Mouse (Mus musculus) G1E-ER4 (cell line): ENCODE results near the gene Pdcd2l. TPM values are rescaled to one million over a fixed set of nuclear protein-coding genes. Genes with fewer than 3 reads are reported as not detected.

ENCODE experiments used
- GATA1 ChIP-seq: IDR thresholded peaks from one replicate; pipeline ENCODE4 v1.8.0; 2012; ENCODE audit warnings: low read length, inconsistent platforms
- polyA plus RNA-seq: library from polyadenylated mRNA; stranded (reverse); fragments of >175 nt; gene quantifications from 2 replicates; pipeline ENCODE4 v1.2.3, GENCODE M21; 2012

The Pdcd2l gene
- polyA plus RNA-seq, 1 experiment, result 11.6 TPM

DNA sequence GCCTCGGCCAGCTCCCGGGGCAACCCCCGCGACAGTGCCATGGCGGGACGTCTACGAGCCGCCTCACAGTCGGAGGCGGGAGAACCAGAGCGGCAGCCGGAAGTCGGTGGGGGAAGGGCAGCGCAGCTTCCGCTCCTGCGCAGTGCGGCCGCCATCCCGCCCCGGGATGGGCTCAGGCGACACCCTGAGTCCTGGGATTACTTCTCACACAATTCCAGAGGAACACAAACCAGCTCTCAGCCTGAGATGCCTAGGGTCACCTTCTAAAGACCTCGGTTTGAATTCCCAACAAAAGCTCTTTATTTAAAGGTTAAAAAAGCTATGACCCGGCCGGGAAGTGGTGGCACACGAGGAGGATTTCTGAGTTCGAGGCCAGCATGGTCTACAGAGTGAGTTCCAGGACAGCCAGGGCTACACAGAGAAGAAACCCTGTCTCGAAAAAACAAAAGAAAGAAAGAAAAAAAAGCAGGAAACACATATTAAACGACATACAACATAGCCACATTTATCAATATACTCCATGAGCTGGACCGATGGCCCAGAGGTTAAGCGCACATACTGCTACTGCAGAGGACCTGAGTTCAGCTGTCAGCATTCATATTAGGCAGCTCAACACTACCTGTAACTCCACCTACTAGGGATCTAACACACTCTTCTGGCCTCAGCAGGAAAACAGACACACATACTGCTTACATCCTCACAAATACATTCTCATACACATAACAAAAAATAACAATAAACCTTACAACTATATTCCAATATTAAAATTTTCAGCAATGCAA is 27.8 kb downstream of the Pdcd2l start:
- no peak for TF ChIP-seq GATA1

DNA sequence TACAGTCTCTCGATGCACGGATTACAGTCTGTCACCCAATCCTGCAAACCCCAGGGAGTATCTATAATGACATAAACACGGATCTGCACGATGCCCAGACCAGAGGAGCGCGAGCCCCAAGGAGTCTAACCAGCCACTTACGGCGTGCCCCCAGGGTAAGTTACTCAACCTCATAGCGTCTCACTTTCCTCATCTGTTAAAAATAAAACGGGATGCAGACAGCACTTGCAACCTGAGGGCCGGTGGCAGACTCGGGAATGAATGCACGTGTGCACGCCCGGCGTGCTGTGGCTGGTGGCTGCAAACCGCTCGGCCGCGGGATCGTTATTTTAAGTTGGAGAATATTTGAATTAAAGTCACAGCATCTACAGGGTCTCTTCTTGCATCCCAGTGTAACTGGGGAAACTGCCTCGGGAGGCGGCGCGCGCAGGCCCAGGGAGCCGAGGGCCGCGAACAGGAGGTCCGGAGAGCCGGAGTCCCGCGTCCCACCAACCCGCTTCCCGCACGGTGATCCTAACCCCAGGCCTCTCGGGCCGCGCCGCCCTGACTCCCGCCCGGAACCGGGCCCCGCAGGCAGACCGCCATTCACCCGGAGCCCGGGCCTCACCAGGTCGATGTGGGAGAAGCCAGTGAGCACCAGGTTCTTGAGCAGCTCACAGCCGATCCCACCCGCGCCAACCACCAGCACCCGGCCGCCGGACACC is 28.5 kb downstream of the Pdcd2l start:
- TF ChIP-seq GATA1, result no peak

DNA sequence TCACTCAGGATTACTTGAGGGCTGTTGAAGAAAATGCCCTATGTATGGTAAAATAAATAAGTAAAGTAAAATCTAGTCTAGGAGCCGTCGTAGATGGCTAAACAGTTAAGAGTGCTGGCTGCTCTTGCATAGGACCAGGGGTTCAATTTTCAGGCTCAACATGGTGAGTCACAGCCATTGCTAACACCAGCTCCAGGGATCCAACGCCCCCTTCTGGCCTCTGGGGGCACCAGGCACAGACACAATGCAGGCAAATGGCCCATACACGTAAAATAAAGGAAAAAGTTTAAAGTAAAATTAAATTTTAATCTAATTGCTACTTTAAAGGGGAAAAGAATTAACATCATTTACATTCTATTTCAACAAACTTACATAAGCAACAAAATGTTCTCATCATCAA is 29.6 kb downstream of the Pdcd2l start:
- TF ChIP-seq GATA1, result no peak

DNA sequence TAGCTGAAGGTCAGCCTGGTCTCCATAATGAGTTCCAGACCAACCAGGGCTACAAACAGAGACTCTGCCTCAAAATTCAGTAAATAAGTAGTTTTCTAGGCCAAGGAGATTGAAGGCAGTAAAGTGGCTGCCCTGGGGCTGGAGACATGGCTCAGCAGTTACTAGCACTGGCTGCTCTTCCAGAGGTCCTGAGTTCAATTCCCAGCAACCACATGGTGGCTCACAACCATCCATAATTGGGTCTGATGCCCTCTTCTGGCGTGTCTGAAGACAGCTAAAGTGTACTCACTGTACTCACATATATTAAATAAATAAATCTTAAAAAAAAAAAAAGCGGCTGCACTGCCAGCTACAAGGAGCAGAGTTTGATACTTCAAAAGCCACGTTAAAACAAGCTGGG is 30.5 kb downstream of the Pdcd2l start:
- no peak for TF ChIP-seq GATA1

DNA sequence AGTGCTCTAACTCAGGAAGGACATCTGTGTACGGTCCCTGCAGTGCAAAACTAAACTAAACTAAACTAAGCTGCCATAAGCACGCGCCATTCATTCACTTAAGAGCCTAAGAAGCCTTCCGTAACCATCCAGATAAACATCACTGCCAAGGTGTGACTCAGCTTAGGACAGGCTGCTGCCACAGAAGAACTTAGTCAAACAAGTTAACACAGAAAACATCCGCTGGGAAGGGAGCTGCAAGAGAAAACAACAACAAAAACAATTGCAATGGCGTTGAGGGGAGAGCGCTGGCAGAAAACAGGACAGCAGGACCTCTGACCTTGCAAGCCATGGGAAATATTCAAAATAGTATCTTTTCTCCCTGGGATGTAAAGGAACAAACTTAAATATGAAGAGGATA is 31.8 kb downstream of the Pdcd2l start:
- no peak for TF ChIP-seq GATA1

DNA sequence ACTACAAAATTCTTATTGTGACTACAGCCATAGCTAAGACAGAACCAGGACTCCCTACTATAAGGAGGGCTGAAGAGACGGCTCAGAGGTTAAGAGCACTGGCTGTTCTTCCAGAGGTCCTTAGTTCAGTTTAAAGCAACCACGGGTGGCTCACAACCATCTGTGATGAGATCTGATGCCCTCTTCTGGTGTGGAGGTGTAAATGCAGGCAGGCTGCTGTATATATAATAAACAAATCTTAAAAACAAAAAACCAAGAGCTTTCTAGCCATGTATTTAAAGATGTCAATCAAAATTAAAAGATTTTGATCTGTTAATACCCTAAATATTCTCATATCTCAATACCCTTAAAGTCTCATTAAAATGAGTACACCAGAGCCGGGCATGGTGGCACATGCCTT is 37.3 kb downstream of the Pdcd2l start:
- TF ChIP-seq GATA1, result no peak

DNA sequence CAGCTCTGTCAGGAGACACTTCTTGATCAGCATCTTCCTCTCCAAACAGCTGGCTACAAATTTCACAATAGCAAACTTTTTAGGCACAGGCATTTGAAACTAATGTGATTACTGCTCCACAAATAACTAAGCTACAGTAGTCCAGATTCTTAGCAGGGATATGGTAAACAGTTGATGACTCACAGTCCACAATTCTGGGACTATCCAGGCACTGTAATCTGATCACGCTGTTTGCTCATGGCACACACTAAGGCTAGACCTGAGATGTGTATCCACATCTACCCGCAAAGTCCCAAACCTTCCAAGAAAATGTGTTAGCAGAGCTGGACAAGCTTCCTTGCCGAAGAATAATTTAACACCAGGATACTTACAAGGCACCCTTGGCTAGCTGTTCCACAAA is 38.5 kb downstream of the Pdcd2l start:
- TF ChIP-seq GATA1, result no peak

DNA sequence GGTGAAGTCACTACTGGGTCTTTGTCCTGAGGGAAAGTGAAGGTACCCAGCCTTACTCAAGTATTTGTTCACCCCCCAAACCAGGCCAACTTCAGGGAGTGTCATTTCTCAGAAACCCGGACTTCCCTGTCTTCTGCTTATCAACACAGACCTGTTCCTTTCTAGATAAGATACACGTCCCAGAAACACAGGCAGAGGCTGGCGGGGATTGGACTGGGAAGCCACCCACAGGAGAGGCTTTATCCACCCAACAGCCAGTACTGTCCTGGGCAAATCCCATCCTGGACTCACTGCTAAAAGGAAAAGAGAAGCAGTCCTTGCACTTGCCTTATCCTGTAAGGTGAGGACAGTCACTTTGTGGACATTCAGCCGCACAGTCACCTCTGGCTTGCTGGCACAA is 49.3 kb downstream of the Pdcd2l start:
- TF ChIP-seq GATA1, result peak; percentile 96

DNA sequence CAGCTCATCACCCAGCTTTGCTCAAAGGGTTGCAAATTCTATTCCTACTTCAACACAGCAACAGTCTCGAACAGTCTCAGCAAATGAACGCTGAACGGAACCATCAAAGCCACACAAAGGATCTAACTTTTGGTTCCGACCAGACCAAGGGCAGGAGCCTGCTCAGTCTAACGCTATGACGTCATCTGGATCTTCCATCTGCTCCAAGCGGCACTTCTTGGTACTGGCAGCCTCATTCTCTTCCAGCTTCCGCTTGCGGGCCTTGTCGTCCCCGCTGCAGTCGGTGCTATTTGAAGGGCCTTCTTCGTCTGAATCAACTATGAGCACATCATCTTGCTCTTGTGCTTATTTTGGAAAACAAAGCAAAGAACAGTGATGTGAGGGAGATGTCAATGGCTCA is 55.3 kb downstream of the Pdcd2l start:
- TF ChIP-seq GATA1, result no peak

DNA sequence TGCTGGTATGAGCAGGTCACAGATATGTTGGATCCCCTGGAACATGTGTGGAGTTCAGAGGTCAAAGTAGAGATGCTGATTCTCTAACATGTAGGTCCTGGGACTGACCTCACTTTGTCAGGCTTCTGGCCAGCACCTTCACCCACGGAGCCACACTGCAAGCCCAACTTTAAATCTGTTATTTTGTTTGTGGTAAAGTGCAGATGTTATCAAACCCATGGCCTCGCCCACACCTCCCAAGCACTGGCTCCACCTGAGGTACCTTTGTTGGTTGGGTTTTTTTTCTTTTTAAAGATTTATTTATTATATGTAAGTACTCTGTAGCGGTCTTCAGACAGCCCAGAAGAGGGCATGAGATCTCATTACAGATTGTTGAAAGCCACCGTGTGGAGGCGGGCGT is 57.0 kb downstream of the Pdcd2l start:
- TF ChIP-seq GATA1, result no peak

Other genes with a start within 250 kb of the Pdcd2l start
- gene Scgb2b27, start 182.7 kb downstream of the Pdcd2l start, polyA plus RNA-seq, result not detected in 2 replicates
- gene Scgb1b27, start 175.2 kb downstream of the Pdcd2l start, polyA plus RNA-seq, result not detected in 2 replicates
- gene Scgb1b30, start 101.2 kb downstream of the Pdcd2l start, polyA plus RNA-seq, result not detected in 2 replicates
- gene Wtip, start 63.4 kb downstream of the Pdcd2l start, polyA plus RNA-seq, result not detected in 2 replicates
- 86.0 and 111 TPM in 2 replicates for gene Uba2, start 27.1 kb downstream of the Pdcd2l start, polyA plus RNA-seq
- gene Gpi1, start 33.7 kb upstream of the Pdcd2l start, polyA plus RNA-seq, result 2,067 and 4,270 TPM in 2 replicates
- gene Gm6096, start 54.4 kb upstream of the Pdcd2l start, polyA plus RNA-seq, result not detected in 2 replicates
- 25.8 and 28.7 TPM in 2 replicates for gene 4931406P16Rik, start 116.9 kb upstream of the Pdcd2l start, polyA plus RNA-seq
- gene Lsm14a, start 196.7 kb upstream of the Pdcd2l start, polyA plus RNA-seq, result 54.2 and 72.4 TPM in 2 replicates